Mouse (Mus musculus): ENCODE measurements at regions not wholly inside any gene's neighbourhood (a gene's known extent, or its start where the extent isn't known, plus 50 kb on each side); places are given as distances from the start of the nearest gene placed in this dataset.

GRCm38 (mm10) chr7:61615156-61615555 is 731.2 kb upstream of the Ndn start:
- DNase-seq (ENCODE audit: low spot score in 2 of 2): peak in 1 of 2 experiments; percentile 1

DNA sequence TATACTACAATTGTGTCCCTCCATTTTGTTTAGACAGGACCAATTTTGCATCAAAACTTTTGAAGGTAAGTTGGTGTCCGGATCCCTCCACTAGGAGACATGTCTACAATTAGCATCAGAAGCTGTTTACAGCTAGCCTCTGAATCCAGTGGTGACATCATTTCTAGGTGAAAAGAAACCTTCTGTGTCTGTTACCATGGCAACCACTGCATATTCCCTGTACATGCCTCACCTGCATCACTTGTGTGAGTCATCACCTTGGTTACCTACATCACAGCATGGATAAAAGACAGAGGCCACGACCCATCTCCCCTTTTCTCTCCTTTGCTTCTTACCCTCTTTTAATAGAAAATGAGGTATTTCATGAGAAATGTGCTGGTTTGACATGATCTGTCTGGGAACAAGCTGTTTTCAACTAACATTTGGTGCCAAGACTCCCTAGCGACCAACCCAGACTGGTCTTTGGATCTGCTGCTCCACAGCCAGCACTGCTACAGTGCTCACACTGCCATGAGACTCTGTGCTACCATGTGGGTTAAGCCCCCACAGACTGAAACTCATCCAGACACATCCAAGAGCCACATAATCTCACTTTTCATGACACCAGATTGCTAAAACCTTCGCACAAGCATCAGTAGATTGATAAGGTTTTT is 701.4 kb upstream of the Ndn start:
- DNase-seq (ENCODE audit: low spot score in 2 of 2): peak in 1 of 2 experiments; percentile 9

- no peak for DNase-seq (ENCODE audit: low spot score in 2 of 2)
These were observed 688.3 kb upstream of the Ndn start for GRCm38 (mm10) chr7:61658086-61658485.

GRCm38 (mm10) chr7:61683080-61683479 is 663.3 kb upstream of the Ndn start:
- DNase-seq (ENCODE audit: low spot score in 2 of 2): peak; percentile 11 to 35

DNA sequence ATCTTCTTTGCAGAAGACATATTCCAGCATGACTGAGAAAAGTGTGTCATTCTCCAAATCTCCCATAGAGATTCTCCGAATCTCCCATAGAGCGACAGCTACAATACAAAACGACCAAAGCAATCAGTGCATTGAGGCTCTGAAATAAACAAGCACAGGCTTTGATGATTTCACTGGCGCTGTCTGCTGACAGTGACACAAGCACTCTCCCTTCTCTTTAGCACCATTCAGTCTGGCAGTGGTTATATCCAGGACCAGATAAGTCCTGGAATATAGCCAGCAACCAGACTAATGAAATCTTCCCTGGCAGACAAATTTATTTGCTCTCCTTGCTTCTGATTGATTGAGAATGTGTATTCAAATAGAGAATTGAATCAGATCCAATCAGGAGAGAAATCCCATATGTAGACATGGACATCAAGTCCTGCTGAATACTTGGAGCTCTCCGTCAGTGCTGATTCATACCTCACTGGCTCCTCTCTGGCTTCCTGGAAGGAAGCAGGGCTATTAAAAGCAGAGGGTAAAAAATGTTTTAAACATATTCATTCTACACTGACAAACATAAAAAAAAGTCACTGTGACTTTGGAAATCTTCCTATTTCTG is 661.2 kb upstream of the Ndn start:
- no peak for DNase-seq (ENCODE audit: low spot score in 2 of 2)

GRCm38 (mm10) chr7:61726149-61726548 is 620.2 kb upstream of the Ndn start:
- peak; percentile 15 to 52 for DNase-seq (ENCODE audit: low spot score in 2 of 2)

- no peak for DNase-seq (ENCODE audit: low spot score in 2 of 2)
These were observed 608.9 kb upstream of the Ndn start for GRCm38 (mm10) chr7:61737511-61737910.

DNA sequence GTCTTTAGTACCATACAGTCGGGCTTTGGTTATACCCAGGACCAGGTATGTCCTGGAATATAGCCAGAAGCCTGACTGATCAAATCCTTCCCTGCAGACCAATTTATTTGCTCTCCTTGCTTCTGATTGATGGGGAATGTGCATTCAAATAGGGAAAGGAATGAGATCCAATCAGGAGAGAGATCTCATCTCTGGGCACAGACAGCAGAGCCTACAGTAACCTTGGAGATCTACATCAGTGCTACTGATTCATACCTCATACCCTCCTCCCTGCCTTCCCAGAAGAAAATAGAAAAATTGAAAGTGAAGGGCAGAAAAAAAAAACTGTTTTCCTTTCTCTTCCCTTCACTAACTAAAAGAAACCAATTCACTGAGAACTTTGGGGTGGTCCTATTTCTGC is 607.0 kb upstream of the Ndn start:
- peak; percentile 9 to 57 for DNase-seq (ENCODE audit: low spot score in 2 of 2)

- DNase-seq (ENCODE audit: low spot score in 2 of 2): no peak
These were observed 576.5 kb upstream of the Ndn start for GRCm38 (mm10) chr7:61769826-61770225.

- DNase-seq (ENCODE audit: low spot score in 2 of 2): peak; percentile 26 to 50
These were observed 556.1 kb upstream of the Ndn start for GRCm38 (mm10) chr7:61790113-61790796.

DNA sequence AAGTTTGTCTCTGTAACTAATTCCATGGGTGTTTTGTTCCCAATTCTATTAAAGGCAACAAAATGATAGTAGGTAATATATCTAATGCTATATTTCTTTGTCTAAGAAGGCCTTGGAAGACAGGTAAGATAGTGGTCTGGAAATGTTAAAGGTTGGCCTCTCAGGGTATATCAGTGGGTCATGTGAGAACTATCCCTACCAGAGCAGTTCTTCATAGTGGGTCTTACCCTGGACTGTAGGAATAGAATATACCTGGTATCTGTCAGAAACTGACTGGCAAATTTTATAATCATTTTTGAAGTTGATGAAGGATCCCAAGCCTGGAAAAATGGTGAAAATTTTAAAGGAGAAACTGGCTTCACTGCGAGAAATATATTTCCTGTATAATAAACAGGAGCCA is 509.5 kb upstream of the Ndn start:
- DNase-seq (ENCODE audit: low spot score in 2 of 2): no peak

- DNase-seq (ENCODE audit: low spot score in 2 of 2): peak; percentile 42 to 75
These were observed 509.1 kb upstream of the Ndn start for GRCm38 (mm10) chr7:61837240-61837639.

- DNase-seq (ENCODE audit: low spot score in 2 of 2): no peak
These were observed 494.4 kb upstream of the Ndn start for GRCm38 (mm10) chr7:61851949-61852348.

DNA sequence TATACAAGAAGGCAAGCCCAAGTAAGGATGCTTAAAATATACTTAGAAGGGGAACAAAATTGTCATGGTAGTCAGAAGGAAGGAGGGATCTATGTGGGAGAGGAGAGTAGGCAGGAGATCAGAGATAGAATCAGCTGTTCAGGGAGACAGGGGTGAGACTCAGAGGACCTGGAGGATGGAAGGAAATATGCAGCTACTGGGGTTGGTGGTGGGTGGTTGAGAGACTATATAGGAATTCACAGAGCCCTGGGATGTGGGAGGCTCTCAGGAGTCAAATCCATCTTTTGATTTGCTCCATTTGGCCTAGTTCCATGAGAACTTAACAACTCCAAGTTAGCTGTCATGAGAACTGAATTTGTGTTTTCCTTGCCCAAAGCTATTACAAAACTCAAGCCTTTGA is 481.9 kb upstream of the Ndn start:
- DNase-seq (ENCODE audit: low spot score in 2 of 2): no peak

GRCm38 (mm10) chr7:61866376-61866775 is 480.0 kb upstream of the Ndn start:
- no peak for DNase-seq (ENCODE audit: low spot score in 2 of 2)

DNA sequence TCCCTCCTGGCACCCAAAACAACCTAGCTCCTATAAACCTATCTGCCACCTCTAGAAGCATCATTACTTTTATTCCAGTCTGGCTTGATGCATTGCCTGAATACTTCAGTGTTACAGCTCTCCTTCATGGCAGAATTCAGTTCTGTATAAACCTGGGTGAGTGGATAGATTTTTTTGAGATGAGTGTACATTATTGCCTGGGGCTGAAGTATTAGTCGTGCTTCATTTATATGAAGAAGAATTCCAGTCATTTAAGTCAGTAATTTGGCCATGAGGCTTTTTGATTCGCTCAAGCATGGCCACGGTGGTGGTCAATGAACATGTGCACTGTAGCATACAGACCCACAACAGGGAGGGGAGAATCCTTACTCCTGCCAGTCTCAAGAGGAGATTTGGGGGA is 470.1 kb upstream of the Ndn start:
- DNase-seq (ENCODE audit: low spot score in 2 of 2): no peak

- DNase-seq (ENCODE audit: low spot score in 2 of 2): peak; percentile 46 to 67
These were observed 468.9 kb upstream of the Ndn start for GRCm38 (mm10) chr7:61877311-61878065.

DNA sequence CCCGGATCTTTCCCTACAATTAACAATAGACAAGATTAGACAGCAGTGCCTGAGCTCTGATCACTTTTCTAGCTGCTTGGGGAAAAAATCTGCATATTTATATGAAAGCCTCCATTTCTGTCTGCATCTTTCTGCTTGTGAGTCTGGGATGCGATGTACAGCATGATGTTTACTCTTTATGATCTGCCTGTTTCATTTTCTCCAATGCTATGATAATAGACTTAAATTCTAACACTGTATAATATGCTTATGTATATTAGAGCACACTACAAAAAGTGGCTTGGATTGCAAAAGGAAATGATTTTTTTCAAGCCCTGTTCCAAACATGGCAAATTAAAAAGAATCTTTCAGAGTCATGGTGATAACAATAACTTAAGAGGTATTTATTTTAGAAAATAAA is 468.3 kb upstream of the Ndn start:
- DNase-seq (ENCODE audit: low spot score in 2 of 2): no peak

- no peak for DNase-seq (ENCODE audit: low spot score in 2 of 2)
These were observed 467.8 kb upstream of the Ndn start for GRCm38 (mm10) chr7:61878585-61878984.
